Mouse (Mus musculus) ES-E14 (cell line): ENCODE measurements around the gene Dok5. TPM values are rescaled to one million over a fixed set of nuclear protein-coding genes. Genes with fewer than 3 reads are reported as not detected.

Experiments
- DNase-seq: peaks from one replicate; pipeline ENCODE4 v3.0.0-alpha.2; 2013; ENCODE audit warnings: low read depth, low spot score
- H3K27ac ChIP-seq: 2 replicates; pipeline ENCODE4 v1.5.1; 2012; ENCODE audit warnings: low read depth, mild to moderate bottlenecking, low read length, moderate library complexity, mixed read lengths; ENCODE audit not compliant: poor library complexity, insufficient read depth, severe bottlenecking
- H3K36me3 ChIP-seq: 2 replicates; pipeline ENCODE4 v1.6.1; 2012; ENCODE audit warnings: mild to moderate bottlenecking, low read length, moderate library complexity, mixed read lengths; ENCODE audit not compliant: control insufficient read depth, poor library complexity, insufficient read depth, severe bottlenecking
- H3K4me1 ChIP-seq, 2 experiments: fragments of 150-350 bp in 1 of 2; sonication (generic) in 1 of 2; 2 replicates each; pipeline ENCODE4 v1.6.1; 2012; ENCODE audit warnings: low read length in 2 of 2, mild to moderate bottlenecking in 1 of 2, mixed read lengths in 1 of 2; ENCODE audit not compliant: control insufficient read depth in 2 of 2, insufficient read depth in 2 of 2, poor library complexity in 1 of 2
- H3K4me3 ChIP-seq, 2 experiments: fragments of 150-350 bp in 1 of 2; sonication (generic) in 1 of 2; 2 replicates each; pipeline ENCODE4 v1.5.1; 2012; ENCODE audit warnings: low read length in 2 of 2, low read depth in 1 of 2, mild to moderate bottlenecking in 1 of 2, mixed read lengths in 1 of 2; ENCODE audit not compliant: insufficient read depth in 1 of 2, poor library complexity in 1 of 2, severe bottlenecking in 1 of 2
- H3K9ac ChIP-seq: 2 replicates; pipeline ENCODE4 v1.6.1; 2012; ENCODE audit warnings: low read depth, mild to moderate bottlenecking, low read length, mixed read lengths; ENCODE audit not compliant: poor library complexity, insufficient read depth, severe bottlenecking
- H3K9me3 ChIP-seq: fragments of 150-350 bp; sonication (generic); 2 replicates; pipeline ENCODE4 v1.6.1; 2012; ENCODE audit warnings: low read depth, mild to moderate bottlenecking, low read length; ENCODE audit not compliant: control insufficient read depth, insufficient read depth
- CHD2 ChIP-seq: IDR thresholded peaks from 2 replicates; pipeline ENCODE4 v1.6.1; 2014; ENCODE audit warnings: mild to moderate bottlenecking, low read depth, low read length, inconsistent platforms
- HCFC1 ChIP-seq: IDR thresholded peaks from 2 replicates; pipeline ENCODE4 v1.6.1; 2012; ENCODE audit warnings: low read length, inconsistent platforms, borderline replicate concordance; ENCODE audit not compliant: insufficient read depth
- MAFK ChIP-seq: IDR thresholded peaks from 2 replicates; pipeline ENCODE4 v1.6.1; 2014; ENCODE audit warnings: mild to moderate bottlenecking, low read depth, low read length, inconsistent platforms; ENCODE audit not compliant: insufficient read depth
- ZC3H11A ChIP-seq: IDR thresholded peaks from 2 replicates; pipeline ENCODE4 v1.6.1; 2012; ENCODE audit warnings: low read depth, mild to moderate bottlenecking, inconsistent platforms, low read length, borderline replicate concordance
- ZNF384 ChIP-seq: IDR thresholded peaks from 2 replicates; pipeline ENCODE4 v1.6.1; 2012; ENCODE audit warnings: low read depth, low read length, inconsistent platforms
- in situ Hi-C, 2 experiments: fragments of 600-800 bp; cut with MboI; formaldehyde crosslinking; loops; one replicate each; pipeline ENCODE4 v1.15.1; 2025; ENCODE audit warnings: low sequenced_read_pairs in 2 of 2, inconsistent platforms in 1 of 2; ENCODE audit not compliant: unreplicated experiment in 2 of 2
- total RNA-seq: library from RNA; depleted of rRNA; stranded (reverse); fragments of 300-350 nt; gene quantifications from 2 replicates; pipeline ENCODE4 v1.2.3, GENCODE M21; 2012

Dok5 gene
- total RNA-seq, 1 experiment = 0.58 TPM

GRCm38 (mm10) chr2:170852337-170852736, 120.7 kb downstream of the Dok5 start:
- H3K4me3 ChIP-seq = no peak overlapping the region
- no peak for DNase-seq
- no peaks in the 10 kb centered on the region for H3K36me3 ChIP-seq
- no peak for TF ChIP-seq ZNF384
- no peak for TF ChIP-seq HCFC1
- TF ChIP-seq MAFK = no peak
- no peak for TF ChIP-seq ZC3H11A
- TF ChIP-seq CHD2 = no peak
- H3K27ac ChIP-seq = no peak overlapping the region
- no peak overlapping the region for H3K9ac ChIP-seq
- in situ Hi-C loops = loop anchor here (25.0 kb wide), 2 partner anchors 165 to 340 kb away; no protein-coding TSS in a partner anchor
- H3K9me3 ChIP-seq = no peaks in the 10 kb centered on the region
- H3K4me1 ChIP-seq = peaks cover 0 to under 1% of the 10 kb centered on the region in 2 experiments; a peak in 1 of 4 replicates

GRCm38 (mm10) chr2:170855210-170855609, 123.6 kb downstream of the Dok5 start:
- no peak overlapping the region for H3K4me3 ChIP-seq
- no peaks in the 10 kb centered on the region for H3K9me3 ChIP-seq
- H3K9ac ChIP-seq = no peak overlapping the region
- H3K4me1 ChIP-seq = no peaks in the 10 kb centered on the region
- TF ChIP-seq CHD2 (no peak), MAFK (no peak), HCFC1 (no peak), ZC3H11A (no peak), ZNF384 (no peak)
- no peak for DNase-seq
- in situ Hi-C loops = loop anchor here (25.0 kb wide), 2 partner anchors 168 to 343 kb away; no protein-coding TSS in a partner anchor
- no peak overlapping the region for H3K27ac ChIP-seq
- no peaks in the 10 kb centered on the region for H3K36me3 ChIP-seq

GRCm38 (mm10) chr2:170856085-170856484, 124.5 kb downstream of the Dok5 start:
- no peak for DNase-seq
- in situ Hi-C loops = loop anchor here (25.0 kb wide), 2 partner anchors 169 to 344 kb away; no protein-coding TSS in a partner anchor
- H3K4me1 ChIP-seq = no peaks in the 10 kb centered on the region
- no peak overlapping the region for H3K9ac ChIP-seq
- H3K27ac ChIP-seq = no peak overlapping the region
- H3K9me3 ChIP-seq = no peaks in the 10 kb centered on the region
- no peak overlapping the region for H3K4me3 ChIP-seq
- H3K36me3 ChIP-seq = no peaks in the 10 kb centered on the region
- TF ChIP-seq CHD2 (no peak), ZC3H11A (no peak), ZNF384 (no peak), MAFK (no peak), HCFC1 (no peak)

GRCm38 (mm10) chr2:170857507-170857906, 125.9 kb downstream of the Dok5 start:
- no peak overlapping the region for H3K27ac ChIP-seq

GRCm38 (mm10) chr2:170858640-170859039, 127.0 kb downstream of the Dok5 start:
- H3K4me3 ChIP-seq = no peak overlapping the region
- in situ Hi-C loops = loop anchor here (25.0 kb wide), 2 partner anchors 171 to 346 kb away; no protein-coding TSS in a partner anchor
- no peak overlapping the region for H3K27ac ChIP-seq
- no peak for DNase-seq
- TF ChIP-seq ZC3H11A = no peak
- TF ChIP-seq MAFK = no peak
- no peak for TF ChIP-seq HCFC1
- TF ChIP-seq CHD2 = no peak
- TF ChIP-seq ZNF384 = no peak
- no peaks in the 10 kb centered on the region for H3K4me1 ChIP-seq
- H3K9me3 ChIP-seq = no peaks in the 10 kb centered on the region
- H3K36me3 ChIP-seq = no peaks in the 10 kb centered on the region
- no peak overlapping the region for H3K9ac ChIP-seq

More at GRCm38 (mm10) chr2:170857507-170857906, 125.9 kb downstream of the Dok5 start:
- DNase-seq = no peak
- no peak overlapping the region for H3K9ac ChIP-seq
- H3K4me1 ChIP-seq = no peaks in the 10 kb centered on the region
- H3K4me3 ChIP-seq = no peak overlapping the region
- H3K36me3 ChIP-seq = no peaks in the 10 kb centered on the region
- in situ Hi-C loops = loop anchor here (25.0 kb wide), 2 partner anchors 170 to 345 kb away; no protein-coding TSS in a partner anchor
- no peaks in the 10 kb centered on the region for H3K9me3 ChIP-seq
- TF ChIP-seq CHD2 (no peak), HCFC1 (no peak), ZC3H11A (no peak), ZNF384 (no peak), MAFK (no peak)
